Mouse (Mus musculus): ENCODE results near the gene Msrb1.

- TF ChIP-seq CTCF (IDR thresholded peaks at IDR 0.05; ENCODE audit: extremely low read depth, insufficient read depth, low read length): no peak
- TF ChIP-seq POLR2A (IDR thresholded peaks at IDR 0.05; ENCODE audit: extremely low read depth, insufficient read depth, low read length): no peak
Measured at GRCm38 (mm10) chr17:24752415-24753394, 16.3 kb downstream of the Msrb1 start, which contains the start of gene Hs3st6.
